Mouse (Mus musculus) 3T3-L1 (cell line): Measurements from ENCODE around the gene Adamts15.

Experiments
- DNase-seq: peaks from one replicate; pipeline ENCODE4 v3.0.0-alpha.2; 2015; ENCODE audit warnings: low read depth, low spot score

Adamts15 gene

GRCm38 (mm10) chr9:30921261-30922103 is 770 bp downstream of the Adamts15 start:
- DNase-seq: no peak

- no peak for DNase-seq
Observed at GRCm38 (mm10) chr9:30920736-30921135, 1.5 kb downstream of the Adamts15 start.

GRCm38 (mm10) chr9:30919686-30920085 is 2.6 kb downstream of the Adamts15 start:
- no peak for DNase-seq

GRCm38 (mm10) chr9:30918466-30919356 is 3.5 kb downstream of the Adamts15 start:
- DNase-seq: no peak

- no peak for DNase-seq
Observed at GRCm38 (mm10) chr9:30916266-30916968, 5.8 kb downstream of the Adamts15 start.

- no peak for DNase-seq
Observed at GRCm38 (mm10) chr9:30914241-30914640, 8.0 kb downstream of the Adamts15 start.

GRCm38 (mm10) chr9:30913429-30913828 is 8.8 kb downstream of the Adamts15 start:
- no peak for DNase-seq

GRCm38 (mm10) chr9:30912161-30912560 is 10.1 kb downstream of the Adamts15 start:
- no peak for DNase-seq

- no peak for DNase-seq
Observed at GRCm38 (mm10) chr9:30910491-30910890, 11.8 kb downstream of the Adamts15 start.

GRCm38 (mm10) chr9:30908973-30909372 is 13.3 kb downstream of the Adamts15 start:
- DNase-seq: no peak

- DNase-seq: no peak
Observed at GRCm38 (mm10) chr9:30908296-30908690, 14.0 kb downstream of the Adamts15 start.

GRCm38 (mm10) chr9:30907677-30908295 is 14.5 kb downstream of the Adamts15 start:
- DNase-seq: peak; percentile 54

- DNase-seq: no peak
Observed at GRCm38 (mm10) chr9:30906426-30906825, 15.8 kb downstream of the Adamts15 start.

GRCm38 (mm10) chr9:30905861-30906260 is 16.4 kb downstream of the Adamts15 start:
- DNase-seq: no peak

GRCm38 (mm10) chr9:30903266-30903665 is 19.0 kb downstream of the Adamts15 start:
- DNase-seq: no peak

- DNase-seq: no peak
Observed at GRCm38 (mm10) chr9:30902641-30903040, 19.6 kb downstream of the Adamts15 start.

- DNase-seq: no peak
Observed at GRCm38 (mm10) chr9:30902152-30902551, 20.1 kb downstream of the Adamts15 start.

- DNase-seq: no peak
Observed at GRCm38 (mm10) chr9:30897169-30897568, 25.1 kb downstream of the Adamts15 start.

GRCm38 (mm10) chr9:30896752-30897151 is 25.5 kb downstream of the Adamts15 start:
- DNase-seq: peak; percentile 94

- DNase-seq: peak; percentile 48
Observed at GRCm38 (mm10) chr9:30895618-30896017, 26.6 kb downstream of the Adamts15 start.

- no peak for DNase-seq
Observed at GRCm38 (mm10) chr9:30886276-30886675, 36.0 kb downstream of the Adamts15 start.
